Mouse (Mus musculus) heart, adult 9 months (tissue): ENCODE data around the gene Tcf7l2.

Experiments used
- DNase-seq, 2 experiments: peaks; one replicate each; pipeline ENCODE4 v3.0.0; 2022; ENCODE audit warnings: low spot score in 2 of 2

The Tcf7l2 gene

GRCm38 (mm10) chr19:55794194-55794945 lies 52.8 kb downstream of the Tcf7l2 start:
- DNase-seq: no peak

GRCm38 (mm10) chr19:55794946-55795340 lies 53.3 kb downstream of the Tcf7l2 start:
- DNase-seq: no peak

- DNase-seq: no peak
Observed at GRCm38 (mm10) chr19:55795349-55795748, 53.7 kb downstream of the Tcf7l2 start.

GRCm38 (mm10) chr19:55797834-55798233 lies 56.2 kb downstream of the Tcf7l2 start:
- DNase-seq: no peak

GRCm38 (mm10) chr19:55799411-55799810 lies 57.8 kb downstream of the Tcf7l2 start:
- no peak for DNase-seq

- DNase-seq: no peak
Observed at GRCm38 (mm10) chr19:55800059-55800458, 58.4 kb downstream of the Tcf7l2 start.

GRCm38 (mm10) chr19:55803121-55803520 lies 61.5 kb downstream of the Tcf7l2 start:
- no peak for DNase-seq

GRCm38 (mm10) chr19:55803797-55804196 lies 62.2 kb downstream of the Tcf7l2 start:
- DNase-seq: no peak

GRCm38 (mm10) chr19:55804795-55805194 lies 63.2 kb downstream of the Tcf7l2 start:
- DNase-seq: no peak

- DNase-seq: no peak
Observed at GRCm38 (mm10) chr19:55806434-55807193, 65.0 kb downstream of the Tcf7l2 start.

GRCm38 (mm10) chr19:55807194-55808053 lies 65.8 kb downstream of the Tcf7l2 start:
- no peak for DNase-seq

- no peak for DNase-seq
Observed at GRCm38 (mm10) chr19:55808304-55808703, 66.7 kb downstream of the Tcf7l2 start.

- no peak for DNase-seq
Observed at GRCm38 (mm10) chr19:55809539-55809938, 67.9 kb downstream of the Tcf7l2 start.

GRCm38 (mm10) chr19:55812236-55812635 lies 70.6 kb downstream of the Tcf7l2 start:
- no peak for DNase-seq

- DNase-seq: no peak
Observed at GRCm38 (mm10) chr19:55815010-55815790, 73.6 kb downstream of the Tcf7l2 start.

- DNase-seq: no peak
Observed at GRCm38 (mm10) chr19:55816974-55817373, 75.4 kb downstream of the Tcf7l2 start.

- no peak for DNase-seq
Observed at GRCm38 (mm10) chr19:55820202-55820601, 78.6 kb downstream of the Tcf7l2 start.

GRCm38 (mm10) chr19:55825001-55825827 lies 83.6 kb downstream of the Tcf7l2 start:
- no peak for DNase-seq

GRCm38 (mm10) chr19:55825951-55826507 lies 84.4 kb downstream of the Tcf7l2 start:
- DNase-seq: no peak

- no peak for DNase-seq
Observed at GRCm38 (mm10) chr19:55827613-55828259, 86.1 kb downstream of the Tcf7l2 start.
